Mouse (Mus musculus): ENCODE results near the gene Ankar. TPM values are rescaled to one million over a fixed set of nuclear protein-coding genes. Genes with fewer than 3 reads are reported as not detected.

The Ankar gene
- polyA plus RNA-seq, 1 experiment from 2014 or later: not detected

DNA sequence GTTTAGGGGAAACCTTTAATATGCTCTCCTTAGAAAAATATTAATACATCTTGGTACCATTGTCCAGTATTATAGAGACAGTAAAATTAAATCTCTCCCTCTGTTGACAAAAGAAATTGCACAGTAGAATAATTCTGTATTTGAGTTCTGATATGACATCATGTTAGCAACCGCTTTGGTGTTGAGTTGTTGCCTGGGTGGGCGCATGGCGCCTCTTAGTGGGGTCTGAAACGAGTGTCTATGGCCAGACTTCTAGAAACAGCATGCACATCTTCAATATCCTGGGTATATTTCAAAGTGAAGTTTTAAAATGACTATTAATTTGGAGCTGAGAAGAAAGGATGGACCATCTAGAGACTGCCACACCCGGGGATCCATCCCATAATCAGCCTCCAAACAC is 97.6 kb downstream of the Ankar start:
- Histone ChIP-seq H3K27me3 (replicated peaks; ENCODE audit: control insufficient read depth, insufficient read depth, low read length) (no peaks in the 10 kb centered on the region), H3K36me3 (ENCODE audit: control insufficient read depth, insufficient read depth, low read length) (peaks cover 66% of the 10 kb centered on the region), H3K27ac (ENCODE audit: low read depth, low read length) (no peak overlapping the region), H3K9ac (ENCODE audit: low read length) (no peak overlapping the region), H3K9me3 (replicated peaks; ENCODE audit: control insufficient read depth, low read length) (no peaks in the 10 kb centered on the region), H3K4me2 (ENCODE audit: low read length) (no peak overlapping the region), H3K4me1 (ENCODE audit: control insufficient read depth, insufficient read depth, low read length) (peaks cover 3% of the 10 kb centered on the region; the same call in 1 of the 2 replicates), H3K4me3 (ENCODE audit: low read depth, low read length) (no peak overlapping the region)
- no peak for ATAC-seq
- DNase-seq (ENCODE audit: low spot score): no peak
- whole genome bisulfite sequencing: 92% methylated on average over 5 of the region's 5 CpGs

DNA sequence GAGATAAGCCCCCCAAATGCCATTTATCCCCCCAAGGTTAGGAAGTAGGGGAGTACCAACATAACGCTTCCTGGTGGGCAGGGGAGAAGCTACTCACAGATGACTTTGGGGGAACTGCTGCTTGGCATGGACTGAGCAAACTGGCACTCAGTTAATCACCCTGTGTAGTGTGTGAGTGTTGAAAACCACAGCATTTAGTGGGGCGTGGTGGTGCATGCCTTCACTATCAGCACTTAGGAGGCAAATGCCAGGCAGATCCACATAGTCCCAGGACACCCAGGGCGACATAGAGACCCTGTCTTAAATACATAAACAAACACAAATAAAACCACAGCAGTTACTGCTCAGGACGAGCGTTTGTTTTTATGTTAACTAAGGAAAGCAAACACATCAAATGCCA is 98.2 kb downstream of the Ankar start:
- H3K4me1 ChIP-seq (ENCODE audit: control insufficient read depth, insufficient read depth, low read length): peaks cover 3% of the 10 kb centered on the region; the same call in 1 of the 2 replicates
- 93% methylated on average over 5 of the region's 5 CpGs for WGBS

DNA sequence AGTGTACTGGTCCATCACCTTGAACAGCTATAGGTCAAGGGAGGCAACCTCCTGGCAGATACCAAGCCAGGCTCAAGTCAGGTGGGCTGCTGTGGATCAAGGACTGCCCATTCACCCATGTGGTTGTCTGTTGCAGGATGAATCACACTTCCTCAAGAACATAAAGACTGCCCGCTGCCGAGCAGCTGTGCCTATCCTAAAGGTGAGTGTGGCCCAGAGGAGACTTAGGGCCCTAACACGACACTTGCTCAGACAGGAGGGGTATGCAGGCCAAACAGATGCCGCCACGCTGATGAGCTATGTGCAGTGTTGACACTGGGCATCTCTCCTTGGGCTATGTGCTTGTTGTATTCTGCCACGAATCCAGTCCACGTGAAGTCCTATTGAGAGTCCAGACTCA is 99.1 kb downstream of the Ankar start:
- H3K4me1 ChIP-seq (ENCODE audit: control insufficient read depth, insufficient read depth, low read length): peaks cover 3% of the 10 kb centered on the region; the same call in 1 of the 2 replicates
- ATAC-seq: no peak
- H3K4me3 ChIP-seq (ENCODE audit: low read depth, low read length): no peak overlapping the region
- 91% methylated on average over 7 of the region's 7 CpGs for WGBS
- H3K9ac ChIP-seq (ENCODE audit: low read length): no peak overlapping the region
- no peaks in the 10 kb centered on the region for H3K27me3 ChIP-seq (replicated peaks; ENCODE audit: control insufficient read depth, insufficient read depth, low read length)
- no peak for DNase-seq (ENCODE audit: low spot score)
- H3K9me3 ChIP-seq (replicated peaks; ENCODE audit: control insufficient read depth, low read length): no peaks in the 10 kb centered on the region
- no peak overlapping the region for H3K4me2 ChIP-seq (ENCODE audit: low read length)
- H3K27ac ChIP-seq (ENCODE audit: low read depth, low read length): no peak overlapping the region
- peaks cover 71% of the 10 kb centered on the region for H3K36me3 ChIP-seq (ENCODE audit: control insufficient read depth, insufficient read depth, low read length)

More for the DNA sequence above, 98.2 kb downstream of the Ankar start:
- Histone ChIP-seq H3K36me3 (ENCODE audit: control insufficient read depth, insufficient read depth, low read length) (peaks cover 67% of the 10 kb centered on the region), H3K4me3 (ENCODE audit: low read depth, low read length) (no peak overlapping the region), H3K27me3 (replicated peaks; ENCODE audit: control insufficient read depth, insufficient read depth, low read length) (no peaks in the 10 kb centered on the region), H3K27ac (ENCODE audit: low read depth, low read length) (no peak overlapping the region), H3K9me3 (replicated peaks; ENCODE audit: control insufficient read depth, low read length) (no peaks in the 10 kb centered on the region), H3K4me2 (ENCODE audit: low read length) (no peak overlapping the region), H3K9ac (ENCODE audit: low read length) (no peak overlapping the region)
- no peak for ATAC-seq
- no peak for DNase-seq (ENCODE audit: low spot score)

DNA sequence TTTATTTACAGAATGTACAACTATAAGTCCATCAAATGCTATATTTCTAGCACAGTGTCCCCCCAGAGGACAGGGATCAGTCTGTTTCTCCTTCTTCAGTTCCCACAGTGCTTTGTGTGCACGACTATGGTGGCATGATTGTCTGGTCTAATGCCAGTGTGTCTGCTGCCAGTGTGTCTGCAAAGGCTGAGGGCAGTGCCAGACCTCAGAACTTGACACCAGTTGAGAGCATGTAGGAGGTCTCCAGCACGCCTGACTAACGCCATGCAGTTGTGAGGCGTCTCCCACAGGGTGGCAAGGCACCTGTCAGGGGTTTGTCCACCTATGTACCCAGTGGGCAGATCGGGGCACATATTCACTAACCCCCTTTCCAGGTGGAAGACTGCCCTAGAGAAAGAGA is 99.6 kb downstream of the Ankar start:
- 89% methylated on average over 5 of the region's 5 CpGs for whole genome bisulfite sequencing
- H3K4me2 ChIP-seq (ENCODE audit: low read length): no peak overlapping the region
- no peak overlapping the region for H3K27ac ChIP-seq (ENCODE audit: low read depth, low read length)
- no peak overlapping the region for H3K9ac ChIP-seq (ENCODE audit: low read length)
- peaks cover 3% of the 10 kb centered on the region; the same call in 1 of the 2 replicates for H3K4me1 ChIP-seq (ENCODE audit: control insufficient read depth, insufficient read depth, low read length)
- no peaks in the 10 kb centered on the region for H3K27me3 ChIP-seq (replicated peaks; ENCODE audit: control insufficient read depth, insufficient read depth, low read length)
- DNase-seq (ENCODE audit: low spot score): no peak
- peaks cover 75% of the 10 kb centered on the region for H3K36me3 ChIP-seq (ENCODE audit: control insufficient read depth, insufficient read depth, low read length)
- H3K4me3 ChIP-seq (ENCODE audit: low read depth, low read length): no peak overlapping the region
- no peak for ATAC-seq
- no peaks in the 10 kb centered on the region for H3K9me3 ChIP-seq (replicated peaks; ENCODE audit: control insufficient read depth, low read length)

DNA sequence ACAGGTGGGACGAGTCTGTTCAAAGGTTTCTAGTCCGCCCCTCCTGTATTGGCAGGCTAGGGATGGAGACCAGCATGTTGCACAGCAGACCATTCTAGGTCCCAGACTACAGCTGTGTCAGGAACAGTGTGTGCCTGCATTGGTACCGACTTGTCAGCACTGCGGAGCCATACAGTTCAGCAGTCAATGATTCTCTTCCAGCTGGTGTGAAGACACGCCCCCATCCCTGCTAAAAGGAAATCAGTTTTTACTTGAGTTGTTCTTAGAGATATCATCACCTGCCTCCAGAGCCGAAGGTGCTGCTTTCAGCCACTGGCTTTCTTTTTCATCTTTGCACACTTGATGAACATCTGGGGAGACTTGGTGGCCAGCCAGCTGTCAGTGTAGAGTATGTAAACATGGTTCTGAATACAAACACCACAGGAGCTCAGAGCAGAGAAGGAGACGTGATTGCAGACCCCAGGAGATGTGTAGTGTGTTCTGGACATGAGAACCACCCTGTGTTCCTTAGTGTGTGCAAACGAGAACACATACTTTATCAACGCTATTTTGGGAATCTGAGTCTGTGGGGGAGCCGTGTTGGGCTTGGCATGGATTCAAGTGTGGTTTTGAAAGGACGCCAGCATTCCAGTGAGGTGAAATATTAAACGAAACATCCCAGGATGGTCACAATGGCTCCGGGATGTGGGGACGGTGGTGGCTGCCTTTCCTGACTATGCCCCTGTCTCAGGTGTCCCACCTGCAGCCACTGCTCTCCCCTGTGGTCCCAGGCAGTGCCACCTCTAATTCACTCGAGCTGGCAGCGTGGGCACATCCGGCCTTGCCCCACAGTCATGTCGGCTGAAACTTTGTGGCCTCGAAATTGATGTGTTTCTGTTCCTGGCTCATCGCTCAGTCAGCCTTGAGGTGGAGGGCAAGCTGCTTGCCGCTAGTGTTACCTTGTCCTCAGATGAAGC is 101.0 kb downstream of the Ankar start:
- ATAC-seq: peak; percentile 20; the same call in 1 of the 2 replicates

DNA sequence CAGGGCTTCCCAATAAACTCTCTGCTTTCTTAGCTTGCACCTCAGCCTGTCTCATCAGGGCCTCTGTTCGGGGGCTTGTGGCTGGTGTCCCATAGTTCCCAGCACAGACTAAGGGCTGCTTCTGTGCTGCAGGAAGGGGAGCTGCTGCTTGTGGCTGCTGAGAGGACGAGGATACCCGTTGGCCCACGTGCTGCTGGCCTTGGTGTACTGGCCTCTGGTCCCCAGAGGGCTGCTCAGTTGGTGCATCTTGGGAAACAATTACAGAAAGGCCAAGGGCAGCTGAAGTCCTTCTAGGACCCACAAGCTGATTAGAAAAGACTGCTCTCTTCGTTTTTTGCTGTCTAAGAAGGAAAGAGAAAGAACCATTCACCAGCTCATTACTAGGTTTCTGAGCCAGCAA is 104.1 kb downstream of the Ankar start:
- no peak overlapping the region for H3K9ac ChIP-seq (ENCODE audit: low read length)
- no peak overlapping the region for H3K27ac ChIP-seq (ENCODE audit: low read depth, low read length)
- no peaks in the 10 kb centered on the region for H3K9me3 ChIP-seq (replicated peaks; ENCODE audit: control insufficient read depth, low read length)
- ATAC-seq: no peak
- no peaks in the 10 kb centered on the region for H3K27me3 ChIP-seq (replicated peaks; ENCODE audit: control insufficient read depth, insufficient read depth, low read length)
- WGBS: 80% methylated on average over 5 of the region's 5 CpGs
- peaks cover 90% of the 10 kb centered on the region for H3K36me3 ChIP-seq (ENCODE audit: control insufficient read depth, insufficient read depth, low read length)
- DNase-seq (ENCODE audit: low spot score): no peak
- H3K4me1 ChIP-seq (ENCODE audit: control insufficient read depth, insufficient read depth, low read length): peaks cover 3% of the 10 kb centered on the region; the same call in 1 of the 2 replicates
- H3K4me2 ChIP-seq (ENCODE audit: low read length): no peak overlapping the region
- no peak overlapping the region for H3K4me3 ChIP-seq (ENCODE audit: low read depth, low read length)

More for the DNA sequence above, 101.0 kb downstream of the Ankar start:
- 67% methylated on average over 21 of the region's 21 CpGs for WGBS
- H3K4me2 ChIP-seq (ENCODE audit: low read length): no peak overlapping the region
- DNase-seq (ENCODE audit: low spot score): no peak
- H3K4me3 ChIP-seq (ENCODE audit: low read depth, low read length): no peak overlapping the region
- peaks cover 3% of the 10 kb centered on the region; the same call in 1 of the 2 replicates for H3K4me1 ChIP-seq (ENCODE audit: control insufficient read depth, insufficient read depth, low read length)
- H3K9me3 ChIP-seq (replicated peaks; ENCODE audit: control insufficient read depth, low read length): no peaks in the 10 kb centered on the region
- H3K9ac ChIP-seq (ENCODE audit: low read length): no peak overlapping the region
- no peak overlapping the region for H3K27ac ChIP-seq (ENCODE audit: low read depth, low read length)
- H3K36me3 ChIP-seq (ENCODE audit: control insufficient read depth, insufficient read depth, low read length): peaks cover 78% of the 10 kb centered on the region
- H3K27me3 ChIP-seq (replicated peaks; ENCODE audit: control insufficient read depth, insufficient read depth, low read length): no peaks in the 10 kb centered on the region

DNA sequence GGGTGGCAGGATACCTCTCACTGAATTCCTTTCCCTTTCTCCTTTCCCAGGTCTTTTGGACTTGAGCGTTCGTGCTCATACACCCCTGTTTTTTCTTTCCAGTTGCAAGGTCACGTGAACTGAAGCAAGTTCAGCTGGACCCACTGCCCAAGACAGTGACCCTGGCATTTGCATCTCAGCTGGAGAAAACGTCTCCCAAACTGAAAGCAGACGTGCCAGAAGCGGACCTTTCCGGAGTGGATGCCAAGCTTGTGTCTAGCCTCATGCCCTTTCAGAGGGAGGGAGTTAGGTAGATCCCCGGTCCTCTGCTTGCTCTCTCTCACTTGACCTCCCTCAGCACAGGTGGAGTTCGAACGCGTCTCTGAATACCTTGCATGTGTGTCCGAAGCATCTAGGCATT is 104.7 kb downstream of the Ankar start:
- ATAC-seq (no peak), DNase-seq (ENCODE audit: low spot score) (no peak)
- Histone ChIP-seq H3K4me3 (ENCODE audit: low read depth, low read length) (no peak overlapping the region), H3K9ac (ENCODE audit: low read length) (no peak overlapping the region), H3K9me3 (replicated peaks; ENCODE audit: control insufficient read depth, low read length) (no peaks in the 10 kb centered on the region), H3K27ac (ENCODE audit: low read depth, low read length) (no peak overlapping the region), H3K4me2 (ENCODE audit: low read length) (no peak overlapping the region), H3K27me3 (replicated peaks; ENCODE audit: control insufficient read depth, insufficient read depth, low read length) (no peaks in the 10 kb centered on the region), H3K4me1 (ENCODE audit: control insufficient read depth, insufficient read depth, low read length) (peaks cover 3% of the 10 kb centered on the region; the same call in 1 of the 2 replicates), H3K36me3 (ENCODE audit: control insufficient read depth, insufficient read depth, low read length) (peaks cover 90% of the 10 kb centered on the region)
- 91% methylated on average over 12 of the region's 12 CpGs for WGBS

DNA sequence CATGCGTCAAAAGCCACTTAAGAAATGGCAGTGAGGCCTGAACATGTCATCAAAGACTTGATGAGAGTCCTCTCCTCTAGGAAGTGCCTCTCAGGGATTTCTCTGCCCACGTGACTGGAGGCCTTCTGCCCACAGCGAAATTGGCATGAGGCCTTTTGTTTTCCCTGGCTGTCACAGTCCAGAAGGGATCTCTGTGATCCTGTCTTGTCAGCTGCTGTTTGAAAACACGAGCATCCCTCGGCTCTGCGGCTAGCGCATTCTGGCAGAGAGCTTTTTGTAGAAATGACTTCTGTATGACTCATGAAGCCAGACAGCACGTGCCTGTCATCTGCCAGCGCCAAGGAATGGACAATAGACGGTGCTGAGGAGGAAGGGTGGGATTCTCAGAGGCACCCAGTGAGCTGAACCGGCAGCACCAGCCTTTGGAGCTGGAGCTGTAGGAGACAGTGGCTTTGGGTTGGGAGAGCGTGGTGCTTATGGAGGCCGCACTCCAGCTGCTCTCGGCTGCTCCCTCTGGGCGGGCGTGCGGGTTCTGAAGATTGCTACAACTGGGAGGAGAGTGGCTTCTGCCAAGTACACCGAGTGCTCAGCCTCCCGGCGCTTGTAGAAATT is 106.9 kb downstream of the Ankar start:
- 71% methylated on average over 20 of the region's 20 CpGs for WGBS
- DNase-seq (ENCODE audit: low spot score): peak; percentile 62
- H3K9ac ChIP-seq (ENCODE audit: low read length): no peak overlapping the region

More for the DNA sequence above, 106.9 kb downstream of the Ankar start:
- H3K4me3 ChIP-seq (ENCODE audit: low read depth, low read length): no peak overlapping the region
- peaks cover 84% of the 10 kb centered on the region for H3K36me3 ChIP-seq (ENCODE audit: control insufficient read depth, insufficient read depth, low read length)
- no peaks in the 10 kb centered on the region for H3K27me3 ChIP-seq (replicated peaks; ENCODE audit: control insufficient read depth, insufficient read depth, low read length)
- H3K27ac ChIP-seq (ENCODE audit: low read depth, low read length): 0 out of 2 replicates have a peak overlapping the region, but pooled peaks have one; percentile 34
- ATAC-seq: peak; percentile 79
- H3K9me3 ChIP-seq (replicated peaks; ENCODE audit: control insufficient read depth, low read length): no peaks in the 10 kb centered on the region
- H3K4me1 ChIP-seq (ENCODE audit: control insufficient read depth, insufficient read depth, low read length): no peaks in the 10 kb centered on the region
- H3K4me2 ChIP-seq (ENCODE audit: low read length): no peak overlapping the region

Data from forebrain, embryonic 14.5 days (tissue).